Mouse (Mus musculus): Measurements from ENCODE around the gene Tbl2.

DNA sequence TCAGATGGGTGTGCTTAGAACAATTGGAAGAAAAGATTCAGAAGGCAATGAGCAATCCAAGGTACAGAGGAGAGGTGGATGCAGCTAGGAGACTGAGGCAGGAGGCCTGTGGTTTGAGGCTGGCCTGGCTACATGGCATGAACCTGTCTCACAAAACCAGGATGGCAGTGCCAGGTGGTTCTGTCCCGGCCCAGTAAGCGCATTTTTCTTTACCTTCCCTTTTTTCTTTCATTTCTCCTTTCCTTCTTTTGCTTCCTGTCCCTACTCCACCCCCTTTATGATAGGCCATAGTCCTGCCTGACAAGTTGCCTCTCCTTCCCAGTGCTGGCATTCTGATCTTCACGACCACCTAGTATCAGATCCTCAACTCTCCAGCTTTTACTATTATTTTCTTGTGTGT, 35.6 kb downstream of the Tbl2 start:
- TF ChIP-seq POLR2A (IDR thresholded peaks at IDR 0.05; ENCODE audit: borderline replicate concordance, low read depth, low read length) = no peak
- TF ChIP-seq CTCF (IDR thresholded peaks at IDR 0.05; ENCODE audit: low read depth, low read length) = no peak

Measured in bone marrow macrophage, adult 2 months (primary cell).